Mouse (Mus musculus) testis, adult 2 months (tissue): ENCODE data around the gene Ebpl.

Source experiments
- CTCF ChIP-seq: fragments of 200-500 bp; IDR thresholded peaks from 2 replicates; pipeline ENCODE4 v1.5.1; 2012; ENCODE audit warnings: low read depth, mild to moderate bottlenecking, inconsistent platforms, low read length, moderate library complexity; ENCODE audit not compliant: control insufficient read depth, insufficient read depth, insufficient replicate concordance
- POLR2A ChIP-seq: fragments of 200-500 bp; IDR thresholded peaks from 2 replicates; pipeline ENCODE4 v1.6.1; 2012; ENCODE audit warnings: low read depth, mild to moderate bottlenecking, inconsistent platforms, low read length, moderate library complexity; ENCODE audit not compliant: control insufficient read depth

GRCm38 (mm10) chr14:61349876-61350275 lies 10.4 kb downstream of the Ebpl start:
- TF ChIP-seq CTCF (no peak), POLR2A (no peak)
